Mouse (Mus musculus): ENCODE results near the gene Trnt1.

GRCm38 (mm10) chr6:106822329-106822728 is 53.4 kb downstream of the Trnt1 start:
- TF ChIP-seq CTCF (IDR thresholded peaks at IDR 0.05; ENCODE audit: control insufficient read depth, insufficient read depth, insufficient replicate concordance, low read depth, low read length) (no peak), POLR2A (IDR thresholded peaks at IDR 0.05; ENCODE audit: control insufficient read depth, low read depth, low read length) (no peak)
